Mouse (Mus musculus): ENCODE measurements around the gene Akna. TPM values are rescaled to one million over a fixed set of nuclear protein-coding genes. Genes with fewer than 3 reads are reported as not detected.

Gene Akna
- total and polyA plus RNA-seq, 3 experiments = 3.9 to 14.1 TPM; not detected in 1

GRCm38 (mm10) chr4:63410583-63410934 lies 7.4 kb upstream of the Akna start:
- peaks cover 0 to 22% of the 10 kb centered on the region in 2 experiments; a peak in 2 of 4 replicates for H3K36me3 ChIP-seq (ENCODE audit: control insufficient read depth in 1 of 2, insufficient read depth in 2 of 2, low read length in 2 of 2)
- TF ChIP-seq HCFC1 (IDR thresholded peaks at IDR 0.05; ENCODE audit: low read depth, low read length) (peak; percentile 21; the same call in 1 of the 2 replicates), NRF1 (IDR thresholded peaks at IDR 0.05; ENCODE audit: insufficient read depth, low read depth, low read length, poor library complexity, severe bottlenecking) (0 out of 2 replicates have a peak, but pooled peaks have one; percentile 10), E2F4 (IDR thresholded peaks at IDR 0.05; ENCODE audit: borderline replicate concordance, low read depth, low read length) (no peak), POLR2AphosphoS5 (IDR thresholded peaks at IDR 0.05; ENCODE audit: borderline replicate concordance, low read depth, low read length) (no peak), MYC (IDR thresholded peaks at IDR 0.05; ENCODE audit: low read depth, low read length) (0 out of 2 replicates have a peak, but pooled peaks have one; percentile 23), ZMIZ1 (IDR thresholded peaks at IDR 0.05; ENCODE audit: low read depth, low read length) (no peak), NELFE (IDR thresholded peaks at IDR 0.05; ENCODE audit: low read depth, low read length) (peak; percentile 39), GATA1 (IDR thresholded peaks at IDR 0.05; ENCODE audit: low read depth, low read length) (no peak), ELF1 (IDR thresholded peaks at IDR 0.05; ENCODE audit: low read depth, low read length) (peak; percentile 57), POLR2A (IDR thresholded peaks at IDR 0.05; ENCODE audit: control insufficient read depth in 1 of 2, insufficient read depth in 1 of 2, low read depth in 1 of 2, low read length in 2 of 2, poor library complexity in 1 of 2) (peak in 1 of 2 experiments; percentile 37; a peak in 1 of 4 replicates), MAX (IDR thresholded peaks at IDR 0.05; ENCODE audit: low read length) (peak; percentile 49; the same call in 1 of the 2 replicates), SIN3A (IDR thresholded peaks at IDR 0.05; ENCODE audit: low read length) (peak; percentile 59; the same call in 1 of the 2 replicates)
- H3K9me3 ChIP-seq (replicated peaks; ENCODE audit: insufficient read depth, low read length) = no peaks in the 10 kb centered on the region
- H3K27me3 ChIP-seq (ENCODE audit: control insufficient read depth in 1 of 2, insufficient read depth in 2 of 2, low read length in 2 of 2) = no peaks in the 10 kb centered on the region
- H3K79me2 ChIP-seq (ENCODE audit: control insufficient read depth, insufficient read depth, low read length, poor library complexity) = peaks cover 6% of the 10 kb centered on the region; the same call in 1 of the 2 replicates
- peaks cover 11 to 35% of the 10 kb centered on the region in 2 experiments for H3K4me1 ChIP-seq (ENCODE audit: control insufficient read depth in 1 of 2, insufficient read depth in 2 of 2, low read length in 2 of 2)
- H3K27ac ChIP-seq (ENCODE audit: control insufficient read depth, low read depth, low read length) = no peak overlapping the region
- peak; percentile 97 for DNase-seq (ENCODE audit: low read depth, low spot score)
- H3K4me3 ChIP-seq (ENCODE audit: control insufficient read depth in 1 of 2, insufficient read depth in 1 of 2, low read depth in 2 of 2, low read length in 2 of 2) = peak overlapping the region; percentile 58 to 90
- H3K9ac ChIP-seq (ENCODE audit: control insufficient read depth, low read depth, low read length, poor library complexity, severe bottlenecking) = peak overlapping the region; percentile 86

GRCm38 (mm10) chr4:63409908-63410582 lies 6.9 kb upstream of the Akna start:
- H3K79me2 ChIP-seq (ENCODE audit: control insufficient read depth, insufficient read depth, low read length, poor library complexity) = peaks cover 6% of the 10 kb centered on the region; the same call in 1 of the 2 replicates
- peaks cover 0 to 25% of the 10 kb centered on the region in 2 experiments; a peak in 2 of 4 replicates for H3K36me3 ChIP-seq (ENCODE audit: control insufficient read depth in 1 of 2, insufficient read depth in 2 of 2, low read length in 2 of 2)
- peaks cover 12 to 40% of the 10 kb centered on the region in 2 experiments for H3K4me1 ChIP-seq (ENCODE audit: control insufficient read depth in 1 of 2, insufficient read depth in 2 of 2, low read length in 2 of 2)
- H3K9ac ChIP-seq (ENCODE audit: control insufficient read depth, low read depth, low read length, poor library complexity, severe bottlenecking) = peak overlapping the region; percentile 86
- no peaks in the 10 kb centered on the region for H3K9me3 ChIP-seq (replicated peaks; ENCODE audit: insufficient read depth, low read length)
- DNase-seq (ENCODE audit: low read depth, low spot score) = peak; percentile 86
- peak overlapping the region; percentile 93 for H3K27ac ChIP-seq (ENCODE audit: control insufficient read depth, low read depth, low read length)
- 0 out of 2 replicates have a peak, but pooled peaks have one; percentile 60 for TF ChIP-seq MXI1 (IDR thresholded peaks at IDR 0.05; ENCODE audit: low read depth, low read length)
- TF ChIP-seq HCFC1 (IDR thresholded peaks at IDR 0.05; ENCODE audit: low read depth, low read length) = no peak
- peak overlapping the region; percentile 58 to 90 for H3K4me3 ChIP-seq (ENCODE audit: control insufficient read depth in 1 of 2, insufficient read depth in 1 of 2, low read depth in 2 of 2, low read length in 2 of 2)
- H3K27me3 ChIP-seq (ENCODE audit: control insufficient read depth in 1 of 2, insufficient read depth in 2 of 2, low read length in 2 of 2) = no peaks in the 10 kb centered on the region

Measured in MEL (cell line).